Mouse (Mus musculus) spleen, embryonic (tissue): Measurements from ENCODE around the gene Amotl1.
"Not testable (repeated sequence)": the region's sequence is repeated elsewhere in the genome, so short reads cannot be mapped to it uniquely, and the experiment has no call there.

Source experiments
- CTCF ChIA-PET: fragments of 350-600 bp; sonication (Branson Sonifier 250); formaldehyde crosslinking; loops from one replicate; lab custom pipeline; 2022; lab: Charles Lee

Amotl1 gene

GRCm38 (mm10) chr9:14604363-14604762 is 40.5 kb downstream of the Amotl1 start:
- CTCF ChIA-PET, result no interaction called here

GRCm38 (mm10) chr9:14603475-14603874 is 41.4 kb downstream of the Amotl1 start:
- CTCF ChIA-PET, result no interaction called here

- CTCF ChIA-PET, result no interaction called here
Observed at GRCm38 (mm10) chr9:14599799-14600198, 45.1 kb downstream of the Amotl1 start.

- CTCF ChIA-PET, result no interaction called here
Observed at GRCm38 (mm10) chr9:14598157-14598556, 46.7 kb downstream of the Amotl1 start.

- CTCF ChIA-PET, result no interaction called here
Observed at GRCm38 (mm10) chr9:14597429-14597828, 47.4 kb downstream of the Amotl1 start.

GRCm38 (mm10) chr9:14596858-14597257 is 48.0 kb downstream of the Amotl1 start:
- CTCF ChIA-PET, result no interaction called here

GRCm38 (mm10) chr9:14596427-14596826 is 48.4 kb downstream of the Amotl1 start:
- CTCF ChIA-PET, result no interaction called here

GRCm38 (mm10) chr9:14595893-14596292 is 49.0 kb downstream of the Amotl1 start:
- CTCF ChIA-PET, result no interaction called here

- CTCF ChIA-PET, result no interaction called here
Observed at GRCm38 (mm10) chr9:14593880-14594279, 51.0 kb downstream of the Amotl1 start.

- CTCF ChIA-PET, result no interaction called here
Observed at GRCm38 (mm10) chr9:14590666-14591065, 54.2 kb downstream of the Amotl1 start.

- CTCF ChIA-PET, result no interaction called here
Observed at GRCm38 (mm10) chr9:14588690-14589089, 56.2 kb downstream of the Amotl1 start.

- CTCF ChIA-PET, result no interaction called here
Observed at GRCm38 (mm10) chr9:14585702-14586101, 59.2 kb downstream of the Amotl1 start.

- CTCF ChIA-PET, result no interaction called here
Observed at GRCm38 (mm10) chr9:14578960-14579359, 65.9 kb downstream of the Amotl1 start.

- CTCF ChIA-PET, result not testable (repeated sequence)
Observed at GRCm38 (mm10) chr9:14576359-14576758, 68.5 kb downstream of the Amotl1 start.

- CTCF ChIA-PET, result no interaction called here
Observed at GRCm38 (mm10) chr9:14574760-14575399, 70.0 kb downstream of the Amotl1 start.

- CTCF ChIA-PET, result no interaction called here
Observed at GRCm38 (mm10) chr9:14569175-14569975, 75.5 kb downstream of the Amotl1 start.

- CTCF ChIA-PET, result no interaction called here
Observed at GRCm38 (mm10) chr9:14568487-14568886, 76.4 kb downstream of the Amotl1 start.

- CTCF ChIA-PET, result no interaction called here
Observed at GRCm38 (mm10) chr9:14564486-14564885, 80.4 kb downstream of the Amotl1 start.

GRCm38 (mm10) chr9:14563351-14563750 is 81.5 kb downstream of the Amotl1 start:
- CTCF ChIA-PET, result interaction anchor here (0.5 kb wide), 1 partner anchor 964 kb away, joined by 4 read pairs; no protein-coding TSS in a partner anchor

GRCm38 (mm10) chr9:14560545-14560944 is 84.3 kb downstream of the Amotl1 start:
- CTCF ChIA-PET, result no interaction called here

GRCm38 (mm10) chr9:14559996-14560395 is 84.9 kb downstream of the Amotl1 start:
- CTCF ChIA-PET, result no interaction called here

GRCm38 (mm10) chr9:14559430-14559829 is 85.4 kb downstream of the Amotl1 start:
- CTCF ChIA-PET, result no interaction called here

- CTCF ChIA-PET, result no interaction called here
Observed at GRCm38 (mm10) chr9:14558332-14558731, 86.5 kb downstream of the Amotl1 start.
